Mouse (Mus musculus): Measurements from ENCODE around the gene Zfp260. TPM values are rescaled to one million over a fixed set of nuclear protein-coding genes. Genes with fewer than 3 reads are reported as not detected.

Zfp260 gene
- 10 to 100 TPM; 62.3 to 66.4 TPM for polyA plus RNA-seq (2017; shearing (Covaris generic))

DNA sequence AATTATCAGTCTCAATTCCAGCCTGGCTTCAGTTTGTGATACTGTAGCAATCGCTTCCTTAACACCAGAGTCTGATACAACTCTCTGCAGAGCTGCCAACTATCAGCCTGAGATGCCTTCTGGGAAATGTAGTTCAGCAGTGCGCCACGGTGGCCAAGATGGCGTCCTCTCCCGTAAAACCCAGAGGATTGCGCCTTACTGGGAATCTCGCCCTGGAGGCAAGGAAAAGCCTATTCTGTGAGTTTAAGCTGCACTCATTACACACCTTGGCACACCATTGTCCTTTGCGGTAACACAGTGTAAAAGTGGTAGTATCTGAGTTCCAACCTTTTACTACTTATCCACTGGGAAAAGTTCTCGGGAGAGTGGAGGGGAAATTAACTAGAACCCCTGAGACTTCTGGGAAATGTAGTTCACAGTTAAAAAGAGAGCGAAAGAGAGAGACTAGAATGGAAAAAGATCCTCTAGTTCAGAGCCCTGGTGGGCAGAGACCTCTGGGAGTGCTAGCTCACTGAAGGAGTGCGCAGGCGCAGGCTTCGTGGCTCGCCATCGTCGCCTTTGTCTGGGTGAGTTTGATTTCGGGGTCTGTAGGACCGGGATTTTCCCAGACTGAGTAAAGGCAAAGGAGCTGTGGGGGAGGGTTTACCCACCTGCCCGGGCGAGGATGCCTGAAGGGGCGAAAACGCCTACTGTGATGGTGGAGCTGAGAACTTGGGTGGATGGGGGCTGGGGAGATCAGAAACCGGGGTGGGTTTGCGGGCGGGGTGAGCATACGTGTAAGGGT lies at the start of gene Zfp260:
Zfp260 (plus strand) TSS at position 132 of the 784 bp plus-strand sequence.

DNA sequence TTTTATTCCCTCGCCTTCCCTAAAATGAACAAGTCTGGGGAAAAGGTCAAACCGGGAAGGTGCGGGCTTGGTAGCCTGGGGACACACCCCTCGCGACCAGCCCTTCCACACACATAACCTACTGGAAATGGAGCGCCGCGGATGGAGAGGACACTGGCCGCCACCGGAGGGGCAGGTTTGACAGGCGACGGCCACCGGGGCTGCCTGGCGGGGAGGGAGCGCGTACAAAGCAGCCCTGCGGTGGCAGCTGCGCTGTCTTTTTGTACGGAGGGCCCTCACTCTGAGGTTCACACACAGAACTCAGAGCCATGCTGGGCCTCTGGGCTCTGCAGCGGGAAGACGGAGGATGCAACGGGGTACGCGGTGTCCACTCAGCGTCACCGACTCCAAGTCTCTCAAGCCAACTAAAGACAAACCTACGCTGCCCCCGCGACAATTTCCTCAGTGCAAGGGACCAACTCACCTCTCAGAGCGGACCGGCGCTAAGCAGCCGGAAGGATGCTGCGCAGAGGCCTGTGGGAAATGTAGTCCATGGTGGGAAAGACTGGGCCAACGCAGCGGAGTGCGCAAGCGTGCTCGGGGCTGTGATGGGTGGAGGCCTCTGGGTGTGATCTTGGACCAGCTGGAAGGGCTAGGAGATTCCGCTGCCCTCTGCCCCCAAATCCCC lies 43.6 kb upstream of the Zfp260 start, which contains the start of gene Zfp14:
Zfp14 (minus strand) TSS at position 499 of the 667 bp plus-strand sequence.

DNA sequence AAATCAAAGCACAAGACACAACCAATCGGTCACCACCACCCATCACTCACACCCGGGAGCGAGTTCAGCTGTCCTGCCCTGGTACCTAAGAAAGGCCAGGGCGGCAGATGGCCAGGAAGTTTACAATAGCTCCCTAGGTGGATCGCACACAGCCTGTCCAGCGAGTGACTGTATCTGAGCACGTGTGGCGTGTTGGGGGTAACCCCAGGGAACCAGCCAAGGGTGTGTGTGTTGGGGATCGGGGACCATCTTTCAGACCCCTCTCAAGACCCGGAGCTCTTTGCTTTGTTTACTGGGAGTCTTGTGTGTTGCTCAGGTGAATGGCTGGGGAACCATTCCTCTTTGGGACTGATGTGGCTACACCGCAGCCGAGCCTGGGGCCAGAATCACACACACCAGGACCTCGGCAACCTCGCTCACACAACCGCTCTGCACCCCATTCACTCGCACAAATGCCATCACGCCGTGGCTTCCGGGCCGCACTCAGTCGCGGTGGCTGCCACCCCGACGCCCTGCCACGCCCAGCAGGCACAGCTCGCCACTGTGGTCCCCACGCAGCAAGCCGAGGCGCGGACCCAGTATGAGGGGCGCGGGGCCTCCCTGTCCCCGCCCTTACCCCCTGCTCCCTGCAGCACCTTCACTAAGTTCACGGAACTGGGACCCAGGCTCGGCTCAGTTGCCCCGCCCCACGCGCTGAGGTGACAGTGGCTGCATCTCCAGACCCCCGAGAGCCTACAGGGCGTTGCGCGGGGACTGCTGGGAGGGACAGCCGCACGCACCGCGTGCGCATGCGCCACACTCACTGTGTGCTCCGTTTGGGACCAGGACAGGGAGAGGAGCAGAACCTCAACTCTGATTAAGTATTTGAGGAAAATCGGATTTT lies 22.2 kb upstream of the Zfp260 start, which contains the start of gene Zfp82:
Zfp82 (minus strand) TSS at position 755 of the 883 bp plus-strand sequence.

DNA sequence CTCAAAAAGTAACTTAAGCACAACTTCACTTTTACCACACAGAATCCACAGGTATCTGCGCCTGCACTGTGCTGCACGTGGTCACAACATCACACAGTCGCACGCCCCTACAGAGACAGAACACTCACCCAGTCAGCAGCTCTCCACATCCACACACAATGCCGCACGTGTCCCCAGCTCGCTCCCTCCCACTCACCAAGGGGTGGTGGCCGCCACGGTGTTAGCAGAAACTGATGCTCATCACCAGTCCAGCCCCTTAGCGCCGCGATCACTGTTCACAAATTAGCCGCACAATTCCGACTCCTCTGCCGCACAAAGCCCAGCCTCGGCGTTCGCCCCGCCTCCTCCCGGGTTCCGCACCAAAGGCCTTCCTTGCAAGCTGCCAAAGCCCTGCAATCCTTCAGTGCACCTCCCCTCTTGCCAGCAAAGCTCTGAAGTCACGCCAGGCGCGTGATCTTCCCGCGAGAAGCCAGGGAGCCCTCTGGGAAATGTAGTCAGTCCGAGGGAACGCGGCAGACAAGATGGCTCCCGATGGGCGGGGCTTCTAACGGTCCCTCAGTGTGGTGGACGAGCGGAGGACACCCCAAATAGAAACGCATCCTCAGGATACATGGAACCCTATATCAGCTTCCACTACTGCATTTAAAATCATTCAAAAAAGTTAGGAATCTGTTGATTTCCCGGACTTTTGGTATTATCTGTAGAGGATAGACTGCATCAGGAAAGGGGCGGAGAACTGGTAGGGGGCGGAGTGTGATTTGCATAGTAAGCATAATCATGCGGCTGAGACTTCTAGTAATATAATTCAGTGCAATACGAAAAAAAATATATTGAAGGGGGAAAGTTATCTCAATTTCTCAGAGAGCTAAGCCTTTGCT lies 4.2 kb upstream of the Zfp260 start, which contains the start of the genes Gm26920 and Zfp566:
Gm26920 (minus strand) TSS at position 319 of the 878 bp plus-strand sequence.
Zfp566 (minus strand) TSS at position 436 of the 878 bp plus-strand sequence.

DNA sequence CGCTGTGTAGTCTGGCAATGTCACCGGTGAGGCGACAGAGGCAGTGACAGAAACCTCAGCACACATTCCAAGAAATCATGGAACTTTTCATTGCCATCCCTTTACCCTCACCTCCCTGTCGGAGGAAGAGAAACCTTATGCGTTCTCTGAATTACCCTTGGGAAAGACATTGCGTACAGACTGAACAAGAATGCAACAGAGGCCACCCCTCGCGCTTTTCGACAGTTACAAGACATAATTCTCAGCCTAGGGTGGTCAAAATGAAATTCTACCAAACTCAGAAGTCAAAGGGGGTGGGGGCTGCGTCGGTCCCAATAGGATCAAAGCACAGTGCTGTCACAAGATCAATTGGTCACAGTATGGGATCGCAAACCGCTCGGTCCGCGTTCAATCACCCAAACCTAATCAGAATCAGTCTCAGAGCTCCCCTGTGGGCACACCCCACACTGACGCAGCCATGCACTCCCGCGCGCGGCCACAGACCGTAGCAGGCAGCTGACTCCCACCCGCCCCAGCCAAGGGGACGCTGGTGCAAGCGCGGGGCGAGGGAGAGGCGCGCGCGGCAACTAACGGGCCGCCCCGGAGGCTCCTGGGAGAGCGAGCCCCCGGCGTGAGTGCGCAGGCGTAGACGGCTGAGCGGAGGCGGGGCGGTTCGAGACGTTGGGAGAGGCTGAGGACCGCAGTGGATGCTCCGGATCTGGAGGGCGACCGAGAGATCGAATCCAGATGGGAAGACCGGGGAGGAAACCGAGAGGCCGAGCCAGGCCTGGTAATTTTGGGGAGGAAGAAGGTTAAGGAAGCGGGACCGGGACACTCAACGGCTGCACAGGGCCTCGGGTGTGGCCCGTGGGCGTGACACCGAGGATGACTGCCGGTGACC lies 27.0 kb downstream of the Zfp260 start, which contains the start of gene Zfp382:
Zfp382 (plus strand) TSS at position 635 of the 880 bp plus-strand sequence.

Other genes with a start within 250 kb of the Zfp260 start
- 1 to 10 TPM; 4.4 to 7.5 TPM for gene Zfp940, start 241.1 kb upstream of the Zfp260 start, polyA plus RNA-seq (2017; shearing (Covaris generic))
- 1 to 10 TPM; 5.2 to 5.4 TPM for gene Zfp420, start 234.8 kb upstream of the Zfp260 start, polyA plus RNA-seq (2017; shearing (Covaris generic))
- 1 to 10 TPM; 3.2 to 4.5 TPM for gene Zfp27, start 188.2 kb upstream of the Zfp260 start, polyA plus RNA-seq (2017; shearing (Covaris generic))
- gene Zfp383, start 186.6 kb upstream of the Zfp260 start, polyA plus RNA-seq (2017; shearing (Covaris generic)): 1 to 10 TPM in 1 of 2 experiments, under 1 TPM in 1; 0.84 to 1.0 TPM
- 10 to 100 TPM in 1 of 2 experiments, 1 to 10 TPM in 1; 3.8 to 12.7 TPM for gene Zfp74, start 140.7 kb upstream of the Zfp260 start, polyA plus RNA-seq (2017; shearing (Covaris generic))
- gene Zfp568, start 110.8 kb upstream of the Zfp260 start, polyA plus RNA-seq (2017; shearing (Covaris generic)): 1 to 10 TPM; 6.8 to 9.1 TPM
- 1 to 10 TPM; 1.6 to 5.0 TPM for gene Zfp14, start 43.4 kb upstream of the Zfp260 start, polyA plus RNA-seq (2017; shearing (Covaris generic))
- 1 to 10 TPM; 4.3 to 8.9 TPM for gene Zfp82, start 21.9 kb upstream of the Zfp260 start, polyA plus RNA-seq (2017; shearing (Covaris generic))
- gene Gm26920, start 4.4 kb upstream of the Zfp260 start, polyA plus RNA-seq (2017; shearing (Covaris generic)): 1 to 10 TPM in 1 of 2 experiments, not detected in 1; 4.2 TPM
- 10 to 100 TPM in 1 of 2 experiments, 1 to 10 TPM in 1; 7.9 to 11.2 TPM for gene Zfp566, start 4.2 kb upstream of the Zfp260 start, polyA plus RNA-seq (2017; shearing (Covaris generic))
- gene Zfp382, start 27.2 kb downstream of the Zfp260 start, polyA plus RNA-seq (2017; shearing (Covaris generic)): 1 to 10 TPM; 5.0 to 7.0 TPM
- gene Zfp146, start 75.0 kb downstream of the Zfp260 start, polyA plus RNA-seq (2017; shearing (Covaris generic)): 10 to 100 TPM; 21.8 to 37.9 TPM
- gene Cox7a1, start 89.4 kb downstream of the Zfp260 start, polyA plus RNA-seq (2017; shearing (Covaris generic)): under 1 TPM; 0.64 to 0.74 TPM
- gene Capns1, start 104.0 kb downstream of the Zfp260 start, polyA plus RNA-seq (2017; shearing (Covaris generic)): 10 to 100 TPM; 96.1 to 96.6 TPM
- 10 to 100 TPM; 47.8 to 64.2 TPM for gene Polr2i, start 137.2 kb downstream of the Zfp260 start, polyA plus RNA-seq (2017; shearing (Covaris generic))
- gene Tbcb, start 137.5 kb downstream of the Zfp260 start, polyA plus RNA-seq (2017; shearing (Covaris generic)): 100 to 1,000 TPM; 109 to 132 TPM
- not detected for gene Ovol3, start 140.9 kb downstream of the Zfp260 start, polyA plus RNA-seq (2017; shearing (Covaris generic))
- under 1 TPM; 0.12 to 0.41 TPM for gene Thap8, start 185.3 kb downstream of the Zfp260 start, polyA plus RNA-seq (2017; shearing (Covaris generic))
- gene Wdr62, start 185.6 kb downstream of the Zfp260 start, polyA plus RNA-seq (2017; shearing (Covaris generic)): 1 to 10 TPM; 4.8 to 6.9 TPM
- gene Clip3, start 197.0 kb downstream of the Zfp260 start, polyA plus RNA-seq (2017; shearing (Covaris generic)): 1 to 10 TPM; 1.6 to 3.1 TPM
- gene Alkbh6, start 213.9 kb downstream of the Zfp260 start, polyA plus RNA-seq (2017; shearing (Covaris generic)): 100 to 1,000 TPM in 1 of 2 experiments, 10 to 100 TPM in 1; 92.7 to 159 TPM
- 10 to 100 TPM in 1 of 2 experiments, 1 to 10 TPM in 1; 3.8 to 22.5 TPM for gene Syne4, start 220.0 kb downstream of the Zfp260 start, polyA plus RNA-seq (2017; shearing (Covaris generic))
- not detected for gene E130208F15Rik, start 227.0 kb downstream of the Zfp260 start, polyA plus RNA-seq (2017; shearing (Covaris generic))
- gene Sdhaf1, start 229.1 kb downstream of the Zfp260 start, polyA plus RNA-seq (2017; shearing (Covaris generic)): 10 to 100 TPM; 32.0 to 75.5 TPM